Mouse (Mus musculus): ENCODE measurements at regions not wholly inside any gene's neighbourhood (a gene's known extent, or its start where the extent isn't known, plus 50 kb on each side); places are given as distances from the start of the nearest gene placed in this dataset.

GRCm38 (mm10) chr12:70628384-70629365, 175.8 kb downstream of the Tmx1 start:
- peak; percentile 73; the same call in 1 of the 2 replicates for ATAC-seq (ENCODE audit: insufficient read depth, low FRiP score)
- no peaks in the 10 kb centered on the region for H3K36me3 ChIP-seq (ENCODE audit: control insufficient read depth, insufficient read depth, low read length)
- 0 out of 2 replicates have a peak, but pooled peaks cover 12% of the 10 kb centered on the region for H3K4me1 ChIP-seq (ENCODE audit: control insufficient read depth, insufficient read depth, low read length)
- H3K9ac ChIP-seq (ENCODE audit: low read length): 0 out of 2 replicates have a peak overlapping the region, but pooled peaks have one; percentile 27
- H3K27ac ChIP-seq (ENCODE audit: low read length): peak overlapping the region; percentile 79
- no peak overlapping the region; the same call in 1 of the 2 replicates for H3K4me2 ChIP-seq (ENCODE audit: low read depth, low read length)
- no peak overlapping the region for H3K4me3 ChIP-seq (replicated peaks; ENCODE audit: low read length)
- no peaks in the 10 kb centered on the region for H3K9me3 ChIP-seq (replicated peaks; ENCODE audit: control insufficient read depth, low read length)
- H3K27me3 ChIP-seq (ENCODE audit: control insufficient read depth, insufficient read depth, low read length): no peaks in the 10 kb centered on the region
- WGBS: 46% methylated on average over 21 of the region's 21 CpGs

DNA sequence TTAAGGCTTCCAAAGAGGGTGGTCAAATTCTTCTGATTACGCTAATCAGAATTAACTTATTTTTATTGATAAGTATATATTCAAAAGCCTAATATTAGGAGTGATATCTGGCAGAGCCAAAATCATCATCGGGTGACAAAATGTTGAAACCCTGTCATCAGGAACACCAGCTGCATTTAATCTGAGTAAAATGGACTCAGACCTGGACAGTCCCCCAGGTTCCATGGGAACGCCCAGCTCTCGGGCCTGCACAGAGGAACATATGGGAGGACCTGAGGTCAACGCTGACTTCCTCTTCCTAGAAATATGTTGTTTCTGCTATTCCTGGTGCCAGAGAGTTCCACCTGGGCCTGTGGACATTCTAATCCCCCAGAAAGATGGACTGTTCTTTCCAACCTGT, 176.5 kb downstream of the Tmx1 start:
- Histone ChIP-seq H3K27ac (ENCODE audit: low read length) (peak overlapping the region; percentile 79), H3K36me3 (ENCODE audit: control insufficient read depth, insufficient read depth, low read length) (no peaks in the 10 kb centered on the region), H3K9me3 (replicated peaks; ENCODE audit: control insufficient read depth, low read length) (no peaks in the 10 kb centered on the region), H3K27me3 (ENCODE audit: control insufficient read depth, insufficient read depth, low read length) (no peaks in the 10 kb centered on the region), H3K4me3 (replicated peaks; ENCODE audit: low read length) (no peak overlapping the region), H3K4me2 (ENCODE audit: low read depth, low read length) (no peak overlapping the region), H3K9ac (ENCODE audit: low read length) (no peak overlapping the region), H3K4me1 (ENCODE audit: control insufficient read depth, insufficient read depth, low read length) (0 out of 2 replicates have a peak, but pooled peaks cover 16% of the 10 kb centered on the region)
- WGBS: 89% methylated on average over 5 of the region's 5 CpGs
- ATAC-seq (ENCODE audit: insufficient read depth, low FRiP score): no peak

DNA sequence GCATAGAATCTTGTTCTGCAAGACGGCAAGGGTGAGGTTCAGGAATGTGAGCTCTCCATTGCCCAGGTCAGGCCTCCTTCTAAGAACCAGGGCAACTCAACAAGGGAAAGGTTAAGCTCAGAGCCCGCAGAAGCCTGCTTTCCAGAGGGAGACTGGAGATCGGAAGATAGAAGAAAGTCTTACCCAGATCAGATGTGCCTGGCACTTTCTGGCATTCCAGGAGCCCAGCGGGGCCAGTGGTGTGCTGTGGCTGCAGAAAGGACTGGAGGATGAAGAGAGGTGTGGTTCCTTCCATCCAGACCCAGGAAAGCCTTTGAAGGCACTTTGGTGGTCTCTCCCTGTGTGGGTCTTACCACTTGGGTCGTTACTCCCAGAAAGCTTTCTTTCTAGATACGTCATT, 178.4 kb downstream of the Tmx1 start:
- H3K9ac ChIP-seq (ENCODE audit: low read length): no peak overlapping the region
- ATAC-seq (ENCODE audit: insufficient read depth, low FRiP score): no peak
- 65% methylated on average over 6 of the region's 6 CpGs for WGBS
- no peaks in the 10 kb centered on the region for H3K36me3 ChIP-seq (ENCODE audit: control insufficient read depth, insufficient read depth, low read length)
- H3K4me1 ChIP-seq (ENCODE audit: control insufficient read depth, insufficient read depth, low read length): 0 out of 2 replicates have a peak, but pooled peaks cover 10% of the 10 kb centered on the region
- H3K4me2 ChIP-seq (ENCODE audit: low read depth, low read length): no peak overlapping the region
- H3K27me3 ChIP-seq (ENCODE audit: control insufficient read depth, insufficient read depth, low read length): no peaks in the 10 kb centered on the region
- H3K9me3 ChIP-seq (replicated peaks; ENCODE audit: control insufficient read depth, low read length): no peaks in the 10 kb centered on the region
- no peak overlapping the region for H3K27ac ChIP-seq (ENCODE audit: low read length)
- no peak overlapping the region for H3K4me3 ChIP-seq (replicated peaks; ENCODE audit: low read length)

DNA sequence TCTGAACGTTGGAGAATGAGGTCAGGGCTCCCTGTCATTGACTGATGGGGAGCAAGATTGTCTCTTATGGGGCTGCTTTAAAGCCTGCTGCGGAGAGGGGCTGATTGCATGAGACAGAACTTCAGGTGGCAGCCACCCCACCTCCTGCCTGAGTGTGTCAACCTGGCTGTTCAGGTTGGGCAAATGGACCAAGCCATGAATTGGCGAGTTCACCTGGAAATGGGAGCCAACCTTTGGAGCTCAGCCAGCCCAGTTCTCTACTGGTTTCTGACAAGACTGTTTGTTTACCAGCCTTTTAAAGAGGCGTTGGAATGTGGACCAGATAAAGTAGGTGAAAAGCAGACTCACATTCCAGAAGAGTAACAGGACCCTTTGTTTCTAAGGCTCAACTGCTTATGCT, 180.3 kb downstream of the Tmx1 start:
- H3K4me3 ChIP-seq (replicated peaks; ENCODE audit: low read length): no peak overlapping the region
- H3K27me3 ChIP-seq (ENCODE audit: control insufficient read depth, insufficient read depth, low read length): no peaks in the 10 kb centered on the region
- 0 out of 2 replicates have a peak, but pooled peaks cover 8% of the 10 kb centered on the region for H3K4me1 ChIP-seq (ENCODE audit: control insufficient read depth, insufficient read depth, low read length)
- WGBS: 16% methylated on average over 4 of the region's 4 CpGs
- no peak overlapping the region for H3K27ac ChIP-seq (ENCODE audit: low read length)
- H3K9me3 ChIP-seq (replicated peaks; ENCODE audit: control insufficient read depth, low read length): no peaks in the 10 kb centered on the region
- no peak for ATAC-seq (ENCODE audit: insufficient read depth, low FRiP score)
- H3K36me3 ChIP-seq (ENCODE audit: control insufficient read depth, insufficient read depth, low read length): no peaks in the 10 kb centered on the region
- H3K9ac ChIP-seq (ENCODE audit: low read length): no peak overlapping the region
- H3K4me2 ChIP-seq (ENCODE audit: low read depth, low read length): no peak overlapping the region

GRCm38 (mm10) chr12:70633622-70634365, 180.9 kb downstream of the Tmx1 start:
- Histone ChIP-seq H3K27ac (ENCODE audit: low read length) (no peak overlapping the region), H3K4me3 (replicated peaks; ENCODE audit: low read length) (no peak overlapping the region), H3K27me3 (ENCODE audit: control insufficient read depth, insufficient read depth, low read length) (no peaks in the 10 kb centered on the region), H3K36me3 (ENCODE audit: control insufficient read depth, insufficient read depth, low read length) (no peaks in the 10 kb centered on the region), H3K4me2 (ENCODE audit: low read depth, low read length) (no peak overlapping the region), H3K9me3 (replicated peaks; ENCODE audit: control insufficient read depth, low read length) (no peaks in the 10 kb centered on the region), H3K9ac (ENCODE audit: low read length) (no peak overlapping the region), H3K4me1 (ENCODE audit: control insufficient read depth, insufficient read depth, low read length) (0 out of 2 replicates have a peak, but pooled peaks cover 6% of the 10 kb centered on the region)
- peak; percentile 33; the same call in 1 of the 2 replicates for ATAC-seq (ENCODE audit: insufficient read depth, low FRiP score)
- WGBS: 13% methylated on average over 13 of the region's 13 CpGs

GRCm38 (mm10) chr12:70635997-70636396, 183.1 kb downstream of the Tmx1 start:
- no peak for ATAC-seq (ENCODE audit: insufficient read depth, low FRiP score)
- H3K4me1 ChIP-seq (ENCODE audit: control insufficient read depth, insufficient read depth, low read length): 0 out of 2 replicates have a peak, but pooled peaks cover 6% of the 10 kb centered on the region
- no peak overlapping the region for H3K4me2 ChIP-seq (ENCODE audit: low read depth, low read length)
- H3K4me3 ChIP-seq (replicated peaks; ENCODE audit: low read length): no peak overlapping the region
- H3K9me3 ChIP-seq (replicated peaks; ENCODE audit: control insufficient read depth, low read length): no peaks in the 10 kb centered on the region
- no peak overlapping the region for H3K9ac ChIP-seq (ENCODE audit: low read length)
- no peaks in the 10 kb centered on the region for H3K27me3 ChIP-seq (ENCODE audit: control insufficient read depth, insufficient read depth, low read length)
- no peak overlapping the region for H3K27ac ChIP-seq (ENCODE audit: low read length)
- WGBS: 92% methylated on average over 7 of the region's 7 CpGs
- no peaks in the 10 kb centered on the region for H3K36me3 ChIP-seq (ENCODE audit: control insufficient read depth, insufficient read depth, low read length)

GRCm38 (mm10) chr12:70640186-70640585, 185.1 kb upstream of the Frmd6 start:
- Histone ChIP-seq H3K4me2 (ENCODE audit: low read depth, low read length) (no peak overlapping the region), H3K4me3 (replicated peaks; ENCODE audit: low read length) (no peak overlapping the region), H3K9me3 (replicated peaks; ENCODE audit: control insufficient read depth, low read length) (no peaks in the 10 kb centered on the region), H3K27ac (ENCODE audit: low read length) (no peak overlapping the region), H3K27me3 (ENCODE audit: control insufficient read depth, insufficient read depth, low read length) (no peaks in the 10 kb centered on the region), H3K4me1 (ENCODE audit: control insufficient read depth, insufficient read depth, low read length) (no peaks in the 10 kb centered on the region), H3K36me3 (ENCODE audit: control insufficient read depth, insufficient read depth, low read length) (no peaks in the 10 kb centered on the region), H3K9ac (ENCODE audit: low read length) (no peak overlapping the region)
- WGBS: 81% methylated on average over 2 of the region's 2 CpGs
- ATAC-seq (ENCODE audit: insufficient read depth, low FRiP score): no peak

- Histone ChIP-seq H3K36me3 (ENCODE audit: control insufficient read depth, insufficient read depth, low read length) (no peaks in the 10 kb centered on the region), H3K4me2 (ENCODE audit: low read depth, low read length) (no peak overlapping the region), H3K27ac (ENCODE audit: low read length) (no peak overlapping the region), H3K4me1 (ENCODE audit: control insufficient read depth, insufficient read depth, low read length) (peaks cover 4% of the 10 kb centered on the region; the same call in 1 of the 2 replicates), H3K9me3 (replicated peaks; ENCODE audit: control insufficient read depth, low read length) (no peaks in the 10 kb centered on the region), H3K27me3 (ENCODE audit: control insufficient read depth, insufficient read depth, low read length) (no peaks in the 10 kb centered on the region), H3K9ac (ENCODE audit: low read length) (no peak overlapping the region), H3K4me3 (replicated peaks; ENCODE audit: low read length) (no peak overlapping the region)
- 0 out of 2 replicates have a peak, but pooled peaks have one; percentile 37 for ATAC-seq (ENCODE audit: insufficient read depth, low FRiP score)
- 80% methylated on average over 2 of the region's 2 CpGs for WGBS
Observed at GRCm38 (mm10) chr12:70644910-70645309, 180.4 kb upstream of the Frmd6 start.

All from stomach, embryonic 16.5 days (tissue).